Mouse (Mus musculus) left cerebral cortex, postnatal 14 days (tissue): Measurements from ENCODE around the gene Atoh8. TPM values are rescaled to one million over a fixed set of nuclear protein-coding genes. Genes with fewer than 3 reads are reported as not detected.

ENCODE experiments used
- DNase-seq, 2 experiments: peaks; one replicate each; pipeline ENCODE4 v3.0.0; 2021 to 2022; ENCODE audit warnings: low spot score in 2 of 2, mixed read lengths in 1 of 2
- intact Hi-C: fragments of 180-260 bp; cut with DNase I; formaldehyde crosslinking; loops from one replicate; pipeline ENCODE4 v1.15.1; 2025
- total RNA-seq, 2 experiments: library from RNA; stranded (reverse); gene quantifications; 2 replicates each; pipeline ENCODE4 v1.2.3; 2021

The Atoh8 gene
- total RNA-seq, 2 experiments from 2014 or later: 1.2 to 1.3 TPM

DNA sequence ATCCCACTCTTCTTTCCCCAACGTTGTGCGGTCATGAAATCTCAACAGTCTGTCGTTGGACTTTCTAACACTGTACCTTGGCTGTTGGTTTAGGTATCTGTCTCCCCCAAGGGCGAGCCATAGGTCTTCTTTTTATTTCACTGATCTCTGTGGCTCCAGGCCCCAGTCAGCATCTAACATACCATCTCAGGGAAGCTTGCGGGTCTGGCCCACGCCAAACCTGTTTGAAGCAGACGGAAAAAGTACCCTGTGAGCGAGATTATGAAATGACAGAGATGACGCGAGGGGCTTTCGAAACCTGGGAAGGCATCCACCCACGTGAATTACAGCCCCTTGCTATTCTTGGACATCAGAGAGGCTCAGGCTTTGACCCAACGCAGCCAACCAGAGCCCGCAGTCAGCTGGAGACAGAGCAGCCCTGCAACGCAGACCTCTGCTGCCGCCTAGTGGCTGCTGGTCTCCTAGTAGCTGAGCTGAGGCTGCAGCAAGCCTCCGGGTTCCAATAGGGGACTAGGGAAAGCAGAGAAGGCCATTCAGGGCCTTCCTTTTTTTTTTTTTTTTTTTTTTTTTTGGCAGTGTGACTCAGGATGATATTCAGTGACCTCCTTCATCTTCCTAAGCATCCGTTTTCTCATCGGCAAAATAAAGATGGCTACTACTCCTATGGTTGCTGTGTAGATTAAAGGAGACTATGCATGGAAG lies 25.8 kb upstream of the Atoh8 start:
- intact Hi-C loops: loop anchor here (1.0 kb wide), 1 partner anchor 75 kb away; no protein-coding TSS in a partner anchor
- DNase-seq: peak; percentile 86 to 94

DNA sequence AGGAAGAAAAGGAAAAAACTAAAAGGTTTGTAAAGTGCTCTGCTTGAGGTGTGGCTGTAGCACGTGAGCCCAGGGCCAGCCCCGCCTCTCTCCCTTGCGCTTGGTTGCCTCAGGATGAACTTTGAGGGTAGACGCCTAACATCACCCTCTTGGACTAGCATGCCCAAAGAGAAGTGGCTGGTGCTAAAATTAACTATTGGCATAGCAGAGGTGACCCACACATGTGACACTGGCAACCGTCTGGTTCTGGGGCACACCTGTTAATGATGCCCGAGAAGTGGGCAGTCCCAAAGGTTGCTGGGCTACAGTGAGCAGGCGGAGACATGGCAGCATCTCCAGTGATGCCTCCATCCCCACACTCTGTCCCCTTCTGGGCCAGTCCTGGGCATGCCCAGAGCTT lies 24.1 kb upstream of the Atoh8 start:
- DNase-seq: no peak
- intact Hi-C loops: no loop called here

DNA sequence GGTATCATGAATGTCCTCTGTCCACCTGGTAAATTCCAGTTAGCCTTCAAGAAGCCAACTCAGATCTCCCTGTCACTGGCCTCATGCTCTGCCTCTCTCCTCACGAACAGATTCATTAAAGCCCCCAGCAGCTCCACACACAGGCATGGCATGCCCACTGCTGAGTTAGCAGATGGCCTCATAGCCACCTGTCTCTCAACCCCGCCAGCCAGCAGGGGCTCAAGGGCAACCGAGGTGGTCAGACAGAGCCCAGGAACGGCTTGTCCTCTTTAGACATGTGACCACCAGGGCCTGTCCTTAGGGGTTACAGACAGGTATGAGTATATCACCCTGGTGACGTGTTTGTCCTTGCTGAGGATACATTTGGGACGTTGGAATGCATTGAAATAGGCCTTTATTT lies 19.9 kb upstream of the Atoh8 start:
- DNase-seq: no peak
- intact Hi-C loops: no loop called here

DNA sequence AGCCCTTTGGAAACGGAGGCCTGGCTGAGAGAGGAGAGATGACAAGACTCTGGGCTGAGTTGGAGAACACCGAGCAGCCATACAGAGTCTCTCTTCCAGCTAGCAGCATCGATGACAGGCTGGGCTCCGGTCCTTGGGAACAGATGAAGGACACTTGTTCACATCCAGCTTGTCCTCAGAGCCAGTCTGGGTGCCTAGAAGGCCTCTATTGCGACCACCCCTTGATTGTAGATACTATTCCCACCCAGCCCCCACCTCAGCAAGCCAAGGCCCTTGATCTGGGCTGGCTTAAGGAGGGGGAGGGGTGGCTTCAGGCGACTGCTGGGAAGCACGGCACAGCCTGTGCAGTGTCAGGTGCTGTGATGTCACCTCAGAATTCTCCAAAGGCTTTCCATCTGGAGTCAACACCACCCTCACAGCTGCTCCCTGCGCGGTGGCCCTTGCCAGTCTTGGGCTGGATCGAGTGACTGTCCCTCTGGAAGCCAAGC lies 19.3 kb upstream of the Atoh8 start:
- intact Hi-C loops: no loop called here
- no peak for DNase-seq

DNA sequence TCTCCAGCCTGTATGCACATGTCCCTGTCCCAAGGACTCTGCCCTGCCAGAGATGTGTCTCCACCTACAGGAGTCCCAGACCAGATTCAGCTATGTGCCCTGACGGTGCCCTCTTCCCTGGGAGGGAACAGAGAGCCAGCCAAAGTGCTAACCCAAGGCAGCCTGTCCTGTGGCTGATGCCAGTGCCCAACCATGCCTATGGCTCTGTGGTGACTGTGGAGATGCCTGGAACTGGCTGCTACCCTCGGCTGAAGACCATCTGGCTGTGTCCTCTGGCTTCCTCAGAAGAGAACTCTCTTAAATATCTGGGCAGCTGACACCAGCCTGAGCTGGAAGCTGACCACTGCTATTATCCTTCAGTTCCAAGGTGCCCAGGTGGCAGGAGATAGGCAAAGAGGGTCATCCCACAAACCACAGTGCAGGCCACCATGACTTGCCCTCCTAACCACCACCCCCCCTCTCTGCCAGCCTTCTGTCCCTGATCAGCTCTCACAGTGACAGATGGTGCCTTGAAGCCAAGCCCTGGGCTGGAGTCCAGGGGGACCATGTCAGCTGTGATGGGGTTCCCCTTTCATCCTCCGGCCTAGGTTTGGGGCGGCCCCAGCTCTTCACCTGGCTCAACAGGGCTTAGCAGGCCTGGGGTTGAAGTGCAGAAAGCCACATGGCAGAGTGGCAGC lies 18.7 kb upstream of the Atoh8 start:
- intact Hi-C loops: no loop called here
- no peak for DNase-seq

DNA sequence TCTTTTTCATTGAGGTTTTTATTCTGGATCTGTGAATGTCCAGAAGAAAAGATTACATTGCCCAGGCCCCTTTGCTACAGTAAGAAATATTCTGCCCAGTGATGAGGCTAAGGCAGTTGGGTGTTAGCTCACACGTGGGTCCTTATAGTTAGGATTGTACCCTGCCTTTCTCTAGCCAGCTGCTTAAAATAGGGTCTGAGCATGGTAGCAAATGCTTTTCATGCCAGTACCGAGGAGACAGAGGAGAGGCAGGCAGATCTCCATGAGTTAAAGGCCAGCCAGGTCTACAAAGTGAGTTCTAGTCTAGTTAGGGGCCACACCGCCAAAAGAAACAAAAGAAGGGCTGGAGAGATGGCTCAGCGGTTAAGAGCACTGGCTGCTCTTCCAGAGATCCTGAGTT lies 17.8 kb upstream of the Atoh8 start:
- no peak for DNase-seq
- intact Hi-C loops: no loop called here

DNA sequence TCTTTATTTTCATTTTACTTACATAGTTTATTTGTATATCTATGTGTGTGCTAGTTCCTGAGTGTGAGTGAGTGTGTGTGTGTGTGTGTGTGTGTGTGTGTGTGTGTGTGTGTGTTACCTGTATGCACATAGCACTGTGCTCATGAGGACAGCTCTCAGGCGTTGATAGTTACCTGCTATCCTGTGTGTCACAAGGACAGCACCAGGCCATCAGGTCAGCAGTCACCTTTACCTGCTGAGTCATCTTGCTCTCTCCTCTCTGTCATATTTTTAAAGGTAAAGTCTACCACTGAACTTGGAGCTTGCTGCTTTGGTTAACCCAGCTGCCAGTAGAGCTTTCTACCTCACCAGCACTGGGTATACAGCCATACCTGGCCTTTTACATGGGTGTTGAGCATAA lies 17.1 kb upstream of the Atoh8 start:
- intact Hi-C loops: no loop called here
- DNase-seq: no peak

DNA sequence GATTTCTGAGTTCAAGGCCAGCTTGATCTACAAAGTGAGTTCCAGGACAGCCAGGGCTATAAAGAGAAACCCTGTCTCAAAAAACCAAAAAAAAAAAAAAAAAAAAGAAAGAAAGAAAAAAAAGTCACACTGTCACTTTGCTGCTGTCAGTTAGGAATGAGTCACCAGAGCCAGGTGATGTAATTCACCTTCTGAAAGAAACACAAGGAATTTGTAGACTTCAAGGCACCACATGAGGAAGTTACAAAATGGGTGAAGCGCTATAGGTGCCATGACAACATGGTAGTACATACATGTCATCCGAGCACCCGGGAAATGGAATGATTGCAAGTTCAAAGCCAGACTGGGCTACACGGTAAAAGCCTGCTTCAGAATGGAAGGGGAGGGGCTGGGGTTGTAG lies 14.6 kb upstream of the Atoh8 start:
- intact Hi-C loops: no loop called here

DNA sequence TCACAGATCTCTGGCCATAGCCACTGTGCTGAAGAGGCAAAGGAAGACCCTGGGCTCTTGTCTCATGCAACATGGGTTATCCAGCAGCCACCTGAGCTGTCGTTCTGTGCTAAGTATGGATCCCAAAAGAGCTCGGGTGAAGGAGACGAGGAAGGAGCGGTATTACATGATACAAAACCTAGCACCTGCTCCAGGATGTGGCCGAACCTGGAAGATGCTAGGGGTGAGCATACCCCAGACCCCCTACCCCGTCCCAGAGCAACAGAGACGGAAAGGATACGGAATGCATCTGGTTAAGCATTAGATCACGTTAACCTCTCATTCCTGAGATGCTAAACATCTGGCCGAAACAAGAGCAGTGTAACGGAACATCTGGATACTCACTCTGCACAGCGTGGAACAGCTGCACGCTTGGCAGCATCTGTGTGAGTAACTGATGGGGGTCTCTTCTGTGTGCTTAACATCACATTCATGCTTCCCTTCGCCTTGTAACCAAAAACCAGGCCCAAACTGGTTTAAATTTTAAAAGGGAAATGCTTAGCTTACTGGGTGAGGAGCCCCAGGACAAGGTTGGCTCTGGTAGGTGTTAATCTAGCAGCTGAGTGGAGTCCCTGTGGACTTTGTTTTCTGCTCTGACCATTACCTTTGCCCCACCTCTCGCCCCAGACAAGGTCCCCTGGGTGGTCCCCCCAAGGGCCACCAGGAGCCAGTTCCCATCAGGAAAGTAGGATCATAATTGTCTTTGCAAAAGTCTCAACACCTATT lies 13.0 kb upstream of the Atoh8 start:
- intact Hi-C loops: no loop called here
- DNase-seq: no peak

More for the DNA sequence above, 14.6 kb upstream of the Atoh8 start:
- DNase-seq: no peak

DNA sequence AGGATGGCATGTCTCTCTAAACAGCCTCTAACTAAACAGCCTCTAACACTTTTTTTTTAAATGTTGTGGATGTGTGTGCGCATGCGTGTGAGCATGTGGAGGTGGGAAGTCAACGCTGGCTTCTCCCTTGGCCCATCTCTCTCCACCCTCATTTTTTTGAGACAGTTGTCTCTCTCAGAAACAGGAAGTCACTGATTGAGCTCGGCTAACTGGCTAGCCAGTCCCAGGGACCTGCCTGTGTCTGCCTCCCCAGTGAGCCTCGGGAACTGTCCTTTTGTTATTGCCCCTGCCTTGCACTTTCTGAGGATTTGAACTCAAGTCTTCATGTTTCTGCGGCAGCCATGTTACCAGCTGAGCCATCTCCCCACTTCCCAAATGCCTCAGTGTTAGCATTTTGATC lies 10.9 kb upstream of the Atoh8 start:
- DNase-seq: no peak
- intact Hi-C loops: no loop called here

DNA sequence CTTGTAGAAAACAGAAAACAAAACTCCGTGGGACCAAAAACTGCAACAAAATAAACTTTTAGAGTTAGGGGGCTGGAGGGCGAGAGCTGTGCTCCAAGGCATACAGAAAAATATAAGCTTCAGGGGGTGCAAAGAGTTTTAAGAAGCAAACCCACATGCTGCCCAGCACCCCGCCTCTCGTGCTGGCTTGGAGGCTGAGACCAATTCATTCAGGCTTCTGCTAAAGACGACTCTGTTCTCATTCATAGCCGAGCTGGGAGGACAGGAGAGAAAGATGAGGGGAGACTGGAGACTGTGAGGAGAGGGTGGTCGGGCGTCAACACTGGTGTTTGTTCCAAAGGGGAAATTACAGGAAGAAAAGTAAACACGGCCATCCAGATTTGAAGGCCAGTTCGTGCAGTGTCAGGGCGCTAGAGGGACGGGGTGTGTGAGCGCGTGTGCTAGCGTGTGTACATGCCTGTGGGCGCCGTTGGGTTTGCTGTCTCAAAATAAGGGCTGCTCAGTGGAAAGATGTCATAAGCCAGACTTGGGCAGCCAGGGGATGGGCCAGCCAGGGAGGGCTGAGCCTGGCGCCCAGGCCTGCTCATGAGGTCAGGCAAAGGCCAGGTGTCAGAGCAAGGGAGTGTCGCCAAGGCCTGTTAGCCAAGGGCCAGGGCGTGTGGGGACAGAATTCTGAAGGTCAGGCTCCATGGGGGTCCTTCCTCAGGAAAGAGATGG lies 9.3 kb upstream of the Atoh8 start:
- no peak for DNase-seq
- intact Hi-C loops: no loop called here

DNA sequence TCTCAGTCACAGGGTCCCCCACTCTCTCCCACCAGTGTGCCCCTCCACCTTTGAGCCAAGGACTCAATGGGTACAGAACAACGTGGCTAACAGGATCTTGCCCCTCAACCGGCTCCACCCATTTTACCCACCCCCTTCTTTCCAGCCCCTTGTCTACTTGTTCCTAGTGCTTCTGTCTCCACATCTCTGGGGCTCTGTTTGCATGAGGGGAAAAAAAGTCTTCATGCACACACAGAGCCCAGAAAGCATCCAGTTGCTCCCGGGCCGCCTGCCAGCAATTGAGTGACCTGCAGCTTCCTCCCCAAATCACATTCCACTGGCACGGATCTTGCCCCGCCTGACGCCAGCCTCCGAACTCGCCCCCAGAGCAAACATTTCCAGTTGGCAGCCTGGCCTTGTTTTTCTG lies 8.8 kb upstream of the Atoh8 start:
- DNase-seq: peak; percentile 72 to 84
- intact Hi-C loops: no loop called here

DNA sequence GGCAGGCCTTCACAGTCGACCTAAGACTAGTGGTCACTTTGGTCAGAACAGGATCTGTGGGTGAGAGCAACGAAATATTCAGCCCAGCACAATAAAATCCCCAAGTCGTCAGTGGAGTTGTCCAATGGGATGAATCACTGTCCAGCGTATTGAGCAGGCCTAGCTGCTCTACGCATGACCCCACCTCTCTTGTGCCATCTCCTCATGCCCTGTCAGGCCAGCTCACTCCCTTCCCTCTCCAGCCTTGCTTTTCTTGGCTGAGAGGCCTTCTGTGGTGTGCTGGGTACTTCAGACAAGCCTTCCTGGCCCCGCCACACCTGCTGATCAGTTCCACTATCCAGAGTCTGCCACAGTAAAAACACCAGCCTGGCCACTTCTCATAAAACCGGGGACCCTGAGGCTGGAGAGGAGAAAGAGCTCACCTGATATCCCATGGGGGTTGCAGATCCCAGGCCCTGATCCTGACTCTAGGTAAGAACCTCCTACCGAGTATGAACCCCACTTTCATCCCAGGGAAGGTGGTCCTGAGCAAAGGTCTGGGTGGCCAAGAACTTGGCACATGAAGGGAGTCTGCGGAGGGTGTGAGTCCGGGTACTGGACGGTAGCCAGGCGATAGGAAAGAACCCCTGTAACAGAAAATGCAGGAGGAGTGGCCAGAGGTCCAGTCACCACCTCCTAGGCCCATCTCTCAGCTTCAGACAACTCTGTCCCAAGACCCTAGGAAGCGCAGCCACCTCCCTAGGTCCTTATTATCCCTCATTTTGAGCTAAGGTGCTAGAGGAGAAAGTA lies 7.3 kb upstream of the Atoh8 start:
- intact Hi-C loops: no loop called here
- no peak for DNase-seq

DNA sequence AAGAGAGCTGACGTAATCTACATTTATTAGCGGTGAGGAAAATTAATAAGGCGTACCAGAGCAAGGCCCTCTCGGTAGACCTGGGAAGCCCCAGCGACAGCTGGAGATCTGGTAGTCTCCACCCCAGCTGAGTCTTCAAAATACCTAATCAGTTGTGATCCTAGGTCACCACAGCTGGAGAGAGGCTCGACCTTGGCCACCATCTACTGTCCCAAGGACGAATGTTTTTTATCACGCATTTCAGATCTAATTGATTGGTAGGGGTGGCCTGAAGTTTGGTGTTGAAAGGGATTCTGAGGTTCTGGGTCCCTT lies 6.4 kb upstream of the Atoh8 start:
- no peak for DNase-seq
- intact Hi-C loops: no loop called here

DNA sequence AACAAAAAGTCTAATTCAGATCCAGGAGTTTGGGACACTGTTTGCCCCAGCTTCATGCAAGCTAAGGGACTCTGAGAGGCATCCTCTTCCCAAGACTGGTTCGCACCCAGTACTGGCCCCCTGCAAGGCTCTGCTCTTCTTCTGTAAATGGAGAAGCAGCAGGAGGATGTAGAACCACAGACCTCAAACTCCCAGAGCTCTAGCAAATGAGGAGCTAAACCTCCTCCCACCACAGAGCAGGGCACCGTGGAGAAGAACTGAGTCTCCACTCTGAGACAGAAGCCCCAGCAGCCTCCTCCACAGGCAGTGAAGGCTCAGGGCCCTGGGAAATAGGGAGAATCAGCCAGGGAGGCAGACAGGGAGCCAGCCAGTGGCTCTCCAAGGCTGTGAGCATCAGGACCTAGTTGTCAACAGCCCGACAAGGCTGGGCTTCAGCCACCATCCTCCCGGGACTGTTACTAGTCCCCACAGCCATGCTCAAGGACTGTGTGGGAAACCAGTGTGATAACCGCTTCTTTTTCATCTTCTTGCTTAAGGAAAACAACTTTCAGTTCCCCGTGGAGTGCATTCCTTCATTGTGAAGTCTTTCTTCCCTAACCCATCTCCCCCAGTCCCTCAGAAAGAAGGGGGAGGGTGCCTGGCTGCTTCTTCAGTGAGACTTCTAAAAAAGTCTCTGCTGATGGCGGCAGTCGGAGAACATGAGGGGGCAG lies 5.9 kb upstream of the Atoh8 start:
- DNase-seq: peak in 1 of 2 experiments; percentile 28
- intact Hi-C loops: no loop called here

DNA sequence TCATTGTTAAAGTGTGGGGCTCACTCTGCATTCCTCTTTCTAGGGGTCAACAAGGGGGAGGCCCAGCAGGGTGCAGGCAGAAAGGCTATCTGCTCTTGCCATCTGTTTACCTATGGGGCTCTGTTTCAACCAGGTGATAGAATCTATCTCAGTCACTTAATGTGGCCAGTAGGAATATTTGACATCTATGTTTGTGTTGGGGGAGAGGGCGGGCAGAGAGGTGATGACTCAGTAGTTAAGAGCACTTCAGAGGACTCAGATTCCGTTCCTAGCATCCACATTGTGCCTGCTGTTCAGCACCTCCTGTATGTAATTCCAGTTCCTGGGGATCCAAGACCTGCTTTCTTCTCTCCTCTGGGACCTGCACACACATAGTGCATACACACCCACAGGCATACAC lies 4.7 kb upstream of the Atoh8 start:
- intact Hi-C loops: no loop called here
- no peak for DNase-seq

DNA sequence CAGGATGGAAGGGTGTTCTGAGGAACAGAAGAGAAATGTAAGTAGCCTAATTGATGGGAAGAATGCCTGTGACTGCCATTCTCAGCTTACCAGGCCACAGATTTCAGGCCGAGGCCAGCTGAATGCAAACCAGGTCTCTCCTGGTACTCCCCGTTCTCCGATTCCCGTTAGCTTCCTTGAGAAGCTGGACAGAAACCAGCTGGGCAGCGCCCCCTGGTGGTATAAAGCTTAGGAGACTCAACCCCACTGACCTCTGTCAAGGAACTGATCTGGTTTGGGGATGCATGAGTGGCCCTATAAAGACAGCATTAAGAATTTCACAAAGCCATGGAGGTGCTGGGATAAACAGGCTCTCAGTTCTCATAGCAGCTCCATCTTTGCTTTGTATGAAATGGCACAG lies 1.7 kb upstream of the Atoh8 start:
- intact Hi-C loops: loop anchor here (1.0 kb wide), 1 partner anchor 51 kb away; no protein-coding TSS in a partner anchor

DNA sequence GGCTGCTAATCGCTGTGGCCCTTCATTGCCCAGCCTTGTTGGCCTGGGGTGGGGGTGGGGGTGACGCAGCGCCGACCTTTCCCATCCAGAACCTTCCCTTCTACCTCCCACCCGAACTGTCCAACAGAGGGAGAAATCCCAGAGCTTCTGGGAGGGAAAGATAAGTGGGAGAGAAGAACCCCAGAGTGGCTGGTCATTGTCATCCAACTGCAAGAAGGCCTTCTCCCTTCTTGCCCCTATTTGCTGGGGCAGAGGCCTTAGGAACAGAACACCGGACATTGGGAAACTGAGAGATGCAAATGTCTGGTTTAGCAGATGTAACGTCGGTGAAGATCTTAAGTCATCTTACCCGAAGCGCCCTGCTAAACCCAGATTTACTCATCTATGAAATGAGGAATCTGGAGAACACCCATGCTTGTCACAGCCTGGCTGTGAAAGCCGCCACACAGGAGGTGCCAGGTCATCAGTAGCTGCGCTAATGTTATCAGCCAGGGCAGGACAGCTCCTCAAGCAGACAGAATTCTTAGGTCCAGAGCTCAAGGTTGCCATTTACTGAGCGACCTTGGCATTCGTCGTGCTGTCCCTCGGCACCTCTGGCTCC lies 530 bp upstream of the Atoh8 start:
- intact Hi-C loops: no loop called here
- DNase-seq: no peak

More for the DNA sequence above, 1.7 kb upstream of the Atoh8 start:
- DNase-seq: peak; percentile 72 to 83
